Mouse (Mus musculus): ENCODE results near the gene Cox7b2. TPM values are rescaled to one million over a fixed set of nuclear protein-coding genes. Genes with fewer than 3 reads are reported as not detected.

The Cox7b2 gene
- polyA plus RNA-seq, 1 experiment from 2014 or later: not detected

Other genes starting within 250 kb of the Cox7b2 start
- gene Gabrb1, start 109.9 kb upstream of the Cox7b2 start, polyA plus RNA-seq (2016; fragmentation: Nextera tagmentation; extraction: Ambion mirVana): 0.01 TPM in 2 replicates
- 0.26 and 0.61 TPM in 2 replicates for gene Gabra4, start 110.1 kb upstream of the Cox7b2 start, polyA plus RNA-seq (2016; fragmentation: Nextera tagmentation; extraction: Ambion mirVana)

Measured in liver, embryonic 12.5 days (tissue).